Mouse (Mus musculus): ENCODE measurements around the gene Hsd17b6. TPM values are rescaled to one million over a fixed set of nuclear protein-coding genes. Genes with fewer than 3 reads are reported as not detected.

Gene Hsd17b6
- total and polyA plus RNA-seq, 3 experiments = 0.15 TPM; not detected in 2

GRCm38 (mm10) chr10:128051589-128051988, 44.2 kb upstream of the Hsd17b6 start:
- H3K36me3 ChIP-seq (ENCODE audit: control insufficient read depth in 1 of 2, insufficient read depth in 2 of 2, low read length in 2 of 2) = peaks cover 0 to 12% of the 10 kb centered on the region in 2 experiments; a peak in 2 of 4 replicates
- no peaks in the 10 kb centered on the region for H3K4me1 ChIP-seq (ENCODE audit: control insufficient read depth in 1 of 2, insufficient read depth in 2 of 2, low read length in 2 of 2)
- H3K79me2 ChIP-seq (ENCODE audit: control insufficient read depth, insufficient read depth, low read length, poor library complexity) = no peaks in the 10 kb centered on the region
- DNase-seq (ENCODE audit: low read depth, low spot score) = no peak
- TF ChIP-seq KAT2A (conservative IDR thresholded peaks at IDR 0.05; ENCODE audit: low read depth, low read length) (no peak), E2F4 (IDR thresholded peaks at IDR 0.05; ENCODE audit: borderline replicate concordance, low read depth, low read length) (no peak), CHD1 (IDR thresholded peaks at IDR 0.05; ENCODE audit: low read depth, low read length) (no peak), MXI1 (IDR thresholded peaks at IDR 0.05; ENCODE audit: low read depth, low read length) (no peak), POLR2AphosphoS5 (IDR thresholded peaks at IDR 0.05; ENCODE audit: borderline replicate concordance, low read depth, low read length) (no peak), ELF1 (IDR thresholded peaks at IDR 0.05; ENCODE audit: low read depth, low read length) (no peak), RCOR1 (IDR thresholded peaks at IDR 0.05; ENCODE audit: low read depth, low read length) (no peak), POLR2A (IDR thresholded peaks at IDR 0.05; ENCODE audit: control insufficient read depth in 1 of 2, insufficient read depth in 1 of 2, low read depth in 1 of 2, low read length in 2 of 2, poor library complexity in 1 of 2) (no peak), MAFK (IDR thresholded peaks at IDR 0.05; ENCODE audit: borderline replicate concordance, low read depth, low read length) (no peak), NRF1 (IDR thresholded peaks at IDR 0.05; ENCODE audit: insufficient read depth, low read depth, low read length, poor library complexity, severe bottlenecking) (no peak), MEF2A (IDR thresholded peaks at IDR 0.05; ENCODE audit: extremely low read depth, insufficient replicate concordance, low read depth, low read length, poor library complexity, severe bottlenecking) (no peak), ETS1 (IDR thresholded peaks at IDR 0.05; ENCODE audit: low read depth, low read length) (no peak)
- H3K9me3 ChIP-seq (replicated peaks; ENCODE audit: insufficient read depth, low read length) = no peaks in the 10 kb centered on the region
- no peak overlapping the region for H3K9ac ChIP-seq (ENCODE audit: control insufficient read depth, low read depth, low read length, poor library complexity, severe bottlenecking)
- no peak overlapping the region for H3K4me3 ChIP-seq (ENCODE audit: control insufficient read depth in 1 of 2, insufficient read depth in 1 of 2, low read depth in 2 of 2, low read length in 2 of 2)
- H3K27me3 ChIP-seq (ENCODE audit: control insufficient read depth in 1 of 2, insufficient read depth in 2 of 2, low read length in 2 of 2) = no peaks in the 10 kb centered on the region
- H3K27ac ChIP-seq (ENCODE audit: control insufficient read depth, low read depth, low read length) = no peak overlapping the region

- Histone ChIP-seq H3K27me3 (ENCODE audit: control insufficient read depth in 1 of 2, insufficient read depth in 2 of 2, low read length in 2 of 2) (no peaks in the 10 kb centered on the region), H3K9ac (ENCODE audit: control insufficient read depth, low read depth, low read length, poor library complexity, severe bottlenecking) (no peak overlapping the region), H3K79me2 (ENCODE audit: control insufficient read depth, insufficient read depth, low read length, poor library complexity) (no peaks in the 10 kb centered on the region), H3K27ac (ENCODE audit: control insufficient read depth, low read depth, low read length) (no peak overlapping the region), H3K4me3 (ENCODE audit: control insufficient read depth in 1 of 2, insufficient read depth in 1 of 2, low read depth in 2 of 2, low read length in 2 of 2) (no peak overlapping the region), H3K36me3 (ENCODE audit: control insufficient read depth in 1 of 2, insufficient read depth in 2 of 2, low read length in 2 of 2) (peaks cover 0 to 20% of the 10 kb centered on the region in 2 experiments; a peak in 2 of 4 replicates), H3K9me3 (replicated peaks; ENCODE audit: insufficient read depth, low read length) (no peaks in the 10 kb centered on the region), H3K4me1 (ENCODE audit: control insufficient read depth in 1 of 2, insufficient read depth in 2 of 2, low read length in 2 of 2) (no peaks in the 10 kb centered on the region)
- TF ChIP-seq E2F4 (IDR thresholded peaks at IDR 0.05; ENCODE audit: borderline replicate concordance, low read depth, low read length) (no peak), SIN3A (IDR thresholded peaks at IDR 0.05; ENCODE audit: low read length) (no peak), CHD2 (IDR thresholded peaks at IDR 0.05; ENCODE audit: low read length) (no peak), POLR2AphosphoS2 (IDR thresholded peaks at IDR 0.05; ENCODE audit: low read length) (peak; percentile 16), MYC (IDR thresholded peaks at IDR 0.05; ENCODE audit: low read depth, low read length) (no peak), ZMIZ1 (IDR thresholded peaks at IDR 0.05; ENCODE audit: low read depth, low read length) (no peak), ZC3H11A (IDR thresholded peaks at IDR 0.05; ENCODE audit: low read depth, low read length) (no peak), GATA1 (IDR thresholded peaks at IDR 0.05; ENCODE audit: low read depth, low read length) (no peak)
- DNase-seq (ENCODE audit: low read depth, low spot score) = no peak
Observed at GRCm38 (mm10) chr10:128050355-128050754, 42.9 kb upstream of the Hsd17b6 start.
